Mouse (Mus musculus): ENCODE results near the gene Ranbp6. TPM values are rescaled to one million over a fixed set of nuclear protein-coding genes. Genes with fewer than 3 reads are reported as not detected.

Gene Ranbp6
- polyA plus RNA-seq, 1 experiment from 2014 or later = 39.6 TPM

- under 1% methylated on average over 71 of the region's 72 CpGs for WGBS
- Histone ChIP-seq H3K9me3 (no peaks in the 10 kb centered on the region), H3K4me2 (replicated peaks) (peak overlapping the region; percentile 90), H3K36me3 (peaks cover 15% of the 10 kb centered on the region), H3K9ac (replicated peaks) (peak overlapping the region; percentile 87), H3K27ac (replicated peaks) (peak overlapping the region; percentile 99), H3K4me3 (peak overlapping the region; percentile 60), H3K4me1 (peaks cover 47% of the 10 kb centered on the region), H3K27me3 (no peaks in the 10 kb centered on the region)
- ATAC-seq (replicated peaks) = peak; percentile 42
Observed at GRCm38 (mm10) chr19:29805101-29805916, 7.5 kb downstream of the Ranbp6 start.

GRCm38 (mm10) chr19:29803946-29804345, 8.8 kb downstream of the Ranbp6 start:
- Histone ChIP-seq H3K27ac (replicated peaks) (no peak overlapping the region), H3K36me3 (0 out of 2 replicates have a peak, but pooled peaks cover under 1% of the 10 kb centered on the region), H3K4me2 (replicated peaks) (peak overlapping the region; percentile 90), H3K27me3 (no peaks in the 10 kb centered on the region), H3K9ac (replicated peaks) (no peak overlapping the region), H3K9me3 (no peaks in the 10 kb centered on the region), H3K4me3 (peak overlapping the region; percentile 26), H3K4me1 (peaks cover 37% of the 10 kb centered on the region)
- ATAC-seq (replicated peaks) = no peak
- WGBS = 48% methylated on average over 3 of the region's 3 CpGs

- 87% methylated on average over 3 of the region's 3 CpGs for WGBS
Observed at GRCm38 (mm10) chr19:29797371-29797770, 15.4 kb downstream of the Ranbp6 start.

GRCm38 (mm10) chr19:29787997-29788396, 24.8 kb downstream of the Ranbp6 start:
- Histone ChIP-seq H3K4me3 (no peak overlapping the region), H3K9me3 (no peaks in the 10 kb centered on the region), H3K4me2 (replicated peaks) (no peak overlapping the region), H3K4me1 (no peaks in the 10 kb centered on the region), H3K27me3 (no peaks in the 10 kb centered on the region), H3K9ac (replicated peaks) (no peak overlapping the region), H3K36me3 (peaks cover 7% of the 10 kb centered on the region; the same call in 1 of the 2 replicates), H3K27ac (replicated peaks) (no peak overlapping the region)
- ATAC-seq (replicated peaks) = no peak

More at GRCm38 (mm10) chr19:29797371-29797770, 15.4 kb downstream of the Ranbp6 start:
- no peak for ATAC-seq (replicated peaks)
- no peak overlapping the region for H3K27ac ChIP-seq (replicated peaks)
- no peak overlapping the region for H3K4me2 ChIP-seq (replicated peaks)
- no peaks in the 10 kb centered on the region for H3K9me3 ChIP-seq
- no peak overlapping the region for H3K4me3 ChIP-seq
- H3K4me1 ChIP-seq = peaks cover 8% of the 10 kb centered on the region
- no peaks in the 10 kb centered on the region for H3K36me3 ChIP-seq
- no peaks in the 10 kb centered on the region for H3K27me3 ChIP-seq
- no peak overlapping the region for H3K9ac ChIP-seq (replicated peaks)

- no peaks in the 10 kb centered on the region for H3K9me3 ChIP-seq
- WGBS = 86% methylated on average over 2 of the region's 2 CpGs
Observed at GRCm38 (mm10) chr19:29782914-29783313, 29.9 kb downstream of the Ranbp6 start.

More at GRCm38 (mm10) chr19:29782914-29783313, 29.9 kb downstream of the Ranbp6 start:
- ATAC-seq (replicated peaks) = no peak
- no peak overlapping the region for H3K9ac ChIP-seq (replicated peaks)
- no peaks in the 10 kb centered on the region for H3K4me1 ChIP-seq
- H3K36me3 ChIP-seq = peaks cover 7% of the 10 kb centered on the region; the same call in 1 of the 2 replicates
- no peak overlapping the region for H3K4me2 ChIP-seq (replicated peaks)
- H3K27me3 ChIP-seq = no peaks in the 10 kb centered on the region
- no peak overlapping the region for H3K27ac ChIP-seq (replicated peaks)
- no peak overlapping the region for H3K4me3 ChIP-seq

Other genes with a start within 250 kb of the Ranbp6 start
- gene Ermp1, start 164.6 kb downstream of the Ranbp6 start, polyA plus RNA-seq (2015; fragmentation: Nextera tagmentation; extraction: Ambion mirVana) = 7.1 and 8.0 TPM in 2 replicates
- gene Mlana, start 115.2 kb downstream of the Ranbp6 start, polyA plus RNA-seq (2015; fragmentation: Nextera tagmentation; extraction: Ambion mirVana) = not detected in 2 replicates
- 7.6 and 8.1 TPM in 2 replicates for gene 9930021J03Rik, start 7.0 kb downstream of the Ranbp6 start, polyA plus RNA-seq (2015; fragmentation: Nextera tagmentation; extraction: Ambion mirVana)
- gene Il33, start 112.1 kb upstream of the Ranbp6 start, polyA plus RNA-seq (2015; fragmentation: Nextera tagmentation; extraction: Ambion mirVana) = 0.29 and 0.34 TPM in 2 replicates
- not detected in 2 replicates for gene Trpd52l3, start 190.8 kb upstream of the Ranbp6 start, polyA plus RNA-seq (2015; fragmentation: Nextera tagmentation; extraction: Ambion mirVana)
- 68.7 and 69.1 TPM in 2 replicates for gene Uhrf2, start 217.5 kb upstream of the Ranbp6 start, polyA plus RNA-seq (2015; fragmentation: Nextera tagmentation; extraction: Ambion mirVana)